Mouse (Mus musculus) liver, embryonic 14.5 days (tissue): Measurements from ENCODE around the gene Olfr1250. TPM values are rescaled to one million over a fixed set of nuclear protein-coding genes. Genes with fewer than 3 reads are reported as not detected.

Source experiments
- ATAC-seq: fragments of 200-750 bp; cut with Nextera tagmentation; 2 replicates; pipeline ENCODE4 v1.8.0; 2017; ENCODE audit warnings: moderate number of reproducible peaks, mild to moderate bottlenecking, moderate library complexity; ENCODE audit not compliant: insufficient read depth
- DNase-seq, 3 experiments: peaks; one replicate each; pipeline ENCODE4 v3.0.0-alpha.2; 2012 to 2013; ENCODE audit warnings: low read depth in 3 of 3, low spot score in 3 of 3
- H3K27ac ChIP-seq: fragments of 300-500 bp; sonication (generic); 2 replicates; pipeline ENCODE4 v1.5.1; 2014; ENCODE audit warnings: moderate library complexity, mild to moderate bottlenecking, control low read depth, inconsistent platforms
- H3K27me3 ChIP-seq: fragments of 300-500 bp; sonication (generic); 2 replicates; pipeline ENCODE4 v1.6.1; 2014; ENCODE audit warnings: mild to moderate bottlenecking, low read length, moderate library complexity; ENCODE audit not compliant: control insufficient read depth, insufficient read depth
- H3K36me3 ChIP-seq: fragments of 300-500 bp; sonication (generic); replicated peaks from 2 replicates; pipeline ENCODE4 v1.6.1; 2014; ENCODE audit warnings: low read depth; ENCODE audit not compliant: control insufficient read depth, insufficient read depth
- H3K4me1 ChIP-seq, 2 experiments: fragments of 200-500 bp in 1 of 2; fragments of 300-500 bp in 1 of 2; sonication (generic) in 1 of 2; replicated peaks; 2 replicates each; pipeline ENCODE4 v1.6.1; 2012 to 2014; ENCODE audit warnings: antibody characterized with exemption in 1 of 2, inconsistent platforms in 1 of 2, low read length in 1 of 2; ENCODE audit not compliant: control insufficient read depth in 2 of 2, insufficient read depth in 2 of 2
- H3K4me2 ChIP-seq: fragments of 300-500 bp; sonication (generic); 2 replicates; pipeline ENCODE4 v1.6.1; 2014; ENCODE audit warnings: low read depth, mild to moderate bottlenecking, control low read depth, moderate library complexity
- H3K4me3 ChIP-seq, 2 experiments: fragments of 200-500 bp in 1 of 2; fragments of 300-500 bp in 1 of 2; sonication (generic) in 1 of 2; 2 replicates each; pipeline ENCODE4 v1.5.1; 2012 to 2014; ENCODE audit warnings: low read depth in 2 of 2, low read length in 2 of 2, mild to moderate bottlenecking in 2 of 2, control low read depth in 1 of 2, inconsistent platforms in 1 of 2, moderate library complexity in 1 of 2; ENCODE audit not compliant: insufficient read depth in 1 of 2
- H3K9ac ChIP-seq: fragments of 300-500 bp; sonication (generic); replicated peaks from 2 replicates; pipeline ENCODE4 v1.6.1; 2014; ENCODE audit warnings: mild to moderate bottlenecking, control low read depth, moderate library complexity
- H3K9me3 ChIP-seq: fragments of 300-500 bp; sonication (generic); 2 replicates; pipeline ENCODE4 v1.6.1; 2016; ENCODE audit warnings: low read length, mixed read lengths; ENCODE audit not compliant: control insufficient read depth
- CTCF ChIP-seq: IDR thresholded peaks from 2 replicates; pipeline ENCODE4 v1.5.1; 2016; ENCODE audit warnings: antibody characterized with exemption, low read depth, control low read depth
- EP300 ChIP-seq: IDR thresholded peaks from 2 replicates; pipeline ENCODE4 v1.6.1; 2016; ENCODE audit warnings: antibody characterized with exemption, low read depth
- WGBS: fragments of 180-500 bp; shearing (Covaris S2); extraction: QIAGEN DNeasy Blood & Tissue Kit; methylation state at CpG from one replicate; pipeline ENCODE4 v1.1.7; 2014; ENCODE audit not compliant: insufficient replicate concordance; 5-methylcytosine and 5-hydroxymethylcytosine counted together
- polyA plus RNA-seq, 2 experiments: library from polyadenylated mRNA; depleted of rRNA in 1 of 2; stranded (reverse) in 1 of 2; unstranded in 1 of 2; fragments of >200 nt; fragmentation: Nextera tagmentation in 1 of 2; extraction: Ambion mirVana in 1 of 2; gene quantifications; 2 replicates each; pipeline versions ENCODE4 v1.2.1 to v1.2.3; 2012 to 2014

The Olfr1250 gene
- polyA plus RNA-seq, 2 experiments, result not detected

DNA sequence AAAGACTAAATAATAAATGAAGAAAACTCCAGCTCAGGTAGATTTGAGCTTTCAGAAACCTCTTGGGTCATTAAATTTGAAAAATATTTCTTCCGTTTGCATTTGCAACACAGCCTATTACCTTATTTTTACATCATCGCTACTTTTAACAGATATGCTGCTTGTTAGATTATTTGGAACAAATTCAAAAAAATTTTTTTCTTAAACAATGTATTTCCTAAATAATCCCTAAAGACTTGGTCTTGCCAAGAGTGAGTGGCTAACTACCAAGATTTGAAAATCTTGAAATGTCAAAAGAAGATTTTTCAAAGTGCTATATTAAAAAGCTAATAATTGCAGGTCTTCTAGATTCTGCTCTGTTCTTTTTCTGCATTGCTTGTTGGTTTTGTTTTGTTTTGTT is 47.2 kb downstream of the Olfr1250 start, which contains the start of gene Olfr1247:
Gene Olfr1247 (minus strand): TSS at position 101 of the 400 bp plus-strand sequence.
- H3K4me3 ChIP-seq, result no peak within 1 kb of the TSS
- no peak within 1 kb of the TSS for H3K9ac ChIP-seq
- DNase-seq (no peak), ATAC-seq (no peak)
- WGBS, result 76% methylated on average over 2 of the region's 2 CpGs
- TF ChIP-seq CTCF, result no peak
- no peak for TF ChIP-seq EP300
- no peaks in the 10 kb centered on the region for H3K9me3 ChIP-seq
- H3K27ac ChIP-seq, result no peak within 1 kb of the TSS
- no peaks in the 10 kb centered on the region for H3K36me3 ChIP-seq
- H3K4me1 ChIP-seq, result no peaks in the 10 kb centered on the region
- H3K27me3 ChIP-seq, result no peaks in the 10 kb centered on the region
- H3K4me2 ChIP-seq, result no peak within 1 kb of the TSS

Other genes with a start within 250 kb of the Olfr1250 start
- gene Olfr1239, start 241.1 kb downstream of the Olfr1250 start, polyA plus RNA-seq (2012; rRNA removed), result not detected in 2 replicates
- not detected in 2 replicates for gene Olfr1239, start 241.1 kb downstream of the Olfr1250 start, polyA plus RNA-seq (2014; fragmentation: Nextera tagmentation; extraction: Ambion mirVana)
- gene Olfr1240, start 218.5 kb downstream of the Olfr1250 start, polyA plus RNA-seq (2012; rRNA removed), result not detected in 2 replicates
- not detected in 2 replicates for gene Olfr1240, start 218.5 kb downstream of the Olfr1250 start, polyA plus RNA-seq (2014; fragmentation: Nextera tagmentation; extraction: Ambion mirVana)
- gene Olfr1241, start 174.3 kb downstream of the Olfr1250 start, polyA plus RNA-seq (2012; rRNA removed), result not detected in 2 replicates
- gene Olfr1241, start 174.3 kb downstream of the Olfr1250 start, polyA plus RNA-seq (2014; fragmentation: Nextera tagmentation; extraction: Ambion mirVana), result not detected in 2 replicates
- gene Olfr1242, start 163.1 kb downstream of the Olfr1250 start, polyA plus RNA-seq (2012; rRNA removed), result not detected in 2 replicates
- not detected in 2 replicates for gene Olfr1242, start 163.1 kb downstream of the Olfr1250 start, polyA plus RNA-seq (2014; fragmentation: Nextera tagmentation; extraction: Ambion mirVana)
- not detected in 2 replicates for gene Olfr1243, start 130.0 kb downstream of the Olfr1250 start, polyA plus RNA-seq (2012; rRNA removed)
- gene Olfr1243, start 130.0 kb downstream of the Olfr1250 start, polyA plus RNA-seq (2014; fragmentation: Nextera tagmentation; extraction: Ambion mirVana), result not detected in 2 replicates
- gene Olfr1245, start 83.0 kb downstream of the Olfr1250 start, polyA plus RNA-seq (2012; rRNA removed), result not detected in 2 replicates
- not detected in 2 replicates for gene Olfr1245, start 83.0 kb downstream of the Olfr1250 start, polyA plus RNA-seq (2014; fragmentation: Nextera tagmentation; extraction: Ambion mirVana)
- not detected in 2 replicates for gene Olfr1246, start 68.3 kb downstream of the Olfr1250 start, polyA plus RNA-seq (2012; rRNA removed)
- not detected in 2 replicates for gene Olfr1246, start 68.3 kb downstream of the Olfr1250 start, polyA plus RNA-seq (2014; fragmentation: Nextera tagmentation; extraction: Ambion mirVana)
- not detected in 2 replicates for gene Olfr1247, start 47.3 kb downstream of the Olfr1250 start, polyA plus RNA-seq (2012; rRNA removed)
- not detected in 2 replicates for gene Olfr1247, start 47.3 kb downstream of the Olfr1250 start, polyA plus RNA-seq (2014; fragmentation: Nextera tagmentation; extraction: Ambion mirVana)
- gene Olfr1248, start 43.2 kb downstream of the Olfr1250 start, polyA plus RNA-seq (2012; rRNA removed), result not detected in 2 replicates
- not detected in 2 replicates for gene Olfr1248, start 43.2 kb downstream of the Olfr1250 start, polyA plus RNA-seq (2014; fragmentation: Nextera tagmentation; extraction: Ambion mirVana)
- not detected in 2 replicates for gene Olfr1249, start 26.5 kb downstream of the Olfr1250 start, polyA plus RNA-seq (2012; rRNA removed)
- not detected in 2 replicates for gene Olfr1249, start 26.5 kb downstream of the Olfr1250 start, polyA plus RNA-seq (2014; fragmentation: Nextera tagmentation; extraction: Ambion mirVana)
- gene Olfr1251, start 10.5 kb upstream of the Olfr1250 start, polyA plus RNA-seq (2012; rRNA removed), result not detected in 2 replicates
- gene Olfr1251, start 10.5 kb upstream of the Olfr1250 start, polyA plus RNA-seq (2014; fragmentation: Nextera tagmentation; extraction: Ambion mirVana), result not detected in 2 replicates
- gene Olfr1252, start 63.5 kb upstream of the Olfr1250 start, polyA plus RNA-seq (2012; rRNA removed), result not detected in 2 replicates
- gene Olfr1252, start 63.5 kb upstream of the Olfr1250 start, polyA plus RNA-seq (2014; fragmentation: Nextera tagmentation; extraction: Ambion mirVana), result not detected in 2 replicates
- not detected in 2 replicates for gene Olfr1253, start 95.6 kb upstream of the Olfr1250 start, polyA plus RNA-seq (2012; rRNA removed)
- not detected in 2 replicates for gene Olfr1253, start 95.6 kb upstream of the Olfr1250 start, polyA plus RNA-seq (2014; fragmentation: Nextera tagmentation; extraction: Ambion mirVana)
- not detected in 2 replicates for gene Olfr1254, start 132.2 kb upstream of the Olfr1250 start, polyA plus RNA-seq (2012; rRNA removed)
- gene Olfr1254, start 132.2 kb upstream of the Olfr1250 start, polyA plus RNA-seq (2014; fragmentation: Nextera tagmentation; extraction: Ambion mirVana), result not detected in 2 replicates
- gene Olfr1255, start 150.6 kb upstream of the Olfr1250 start, polyA plus RNA-seq (2012; rRNA removed), result not detected in 2 replicates
- not detected in 2 replicates for gene Olfr1255, start 150.6 kb upstream of the Olfr1250 start, polyA plus RNA-seq (2014; fragmentation: Nextera tagmentation; extraction: Ambion mirVana)
- not detected in 2 replicates for gene Olfr1256, start 180.1 kb upstream of the Olfr1250 start, polyA plus RNA-seq (2012; rRNA removed)
- not detected in 2 replicates for gene Olfr1256, start 180.1 kb upstream of the Olfr1250 start, polyA plus RNA-seq (2014; fragmentation: Nextera tagmentation; extraction: Ambion mirVana)
- gene Olfr48, start 186.7 kb upstream of the Olfr1250 start, polyA plus RNA-seq (2012; rRNA removed), result not detected in 2 replicates
- not detected in 2 replicates for gene Olfr48, start 186.7 kb upstream of the Olfr1250 start, polyA plus RNA-seq (2014; fragmentation: Nextera tagmentation; extraction: Ambion mirVana)
- gene Olfr1257, start 217.0 kb upstream of the Olfr1250 start, polyA plus RNA-seq (2012; rRNA removed), result not detected in 2 replicates
- not detected in 2 replicates for gene Olfr1257, start 217.0 kb upstream of the Olfr1250 start, polyA plus RNA-seq (2014; fragmentation: Nextera tagmentation; extraction: Ambion mirVana)